Mouse (Mus musculus) liver, embryonic 14.5 days (tissue): ENCODE measurements at regions not wholly inside any gene's neighbourhood (a gene's known extent, or its start where the extent isn't known, plus 50 kb on each side); places are given as distances from the start of the nearest gene placed in this dataset.

Experiments
- CTCF ChIP-seq: IDR thresholded peaks from 2 replicates; pipeline ENCODE4 v1.5.1; 2016; ENCODE audit warnings: antibody characterized with exemption, low read depth, control low read depth
- EP300 ChIP-seq: IDR thresholded peaks from 2 replicates; pipeline ENCODE4 v1.6.1; 2016; ENCODE audit warnings: antibody characterized with exemption, low read depth

- no peak for TF ChIP-seq CTCF
- no peak for TF ChIP-seq EP300
Observed at GRCm38 (mm10) chr13:72792695-72793094, 164.1 kb downstream of the Irx2 start.
